Mouse (Mus musculus): ENCODE data around the gene Tyms. TPM values are rescaled to one million over a fixed set of nuclear protein-coding genes. Genes with fewer than 3 reads are reported as not detected.
"Not testable (repeated sequence)": the region's sequence is repeated elsewhere in the genome, so short reads cannot be mapped to it uniquely, and the experiment has no call there.

Tyms gene
- polyA plus RNA-seq, 1 experiment from 2014 or later: 408 TPM

- Histone ChIP-seq H3K36me3 (ENCODE audit: control insufficient read depth, insufficient read depth, low read length) (no peaks in the 10 kb centered on the region), H3K4me1 (ENCODE audit: control insufficient read depth, insufficient read depth, low read length) (no peaks in the 10 kb centered on the region), H3K4me2 (ENCODE audit: low read depth, severe bottlenecking) (no peak overlapping the region), H3K27ac (replicated peaks; ENCODE audit: low read depth, low read length) (no peak overlapping the region), H3K9ac (ENCODE audit: low read length) (no peak overlapping the region), H3K27me3 (ENCODE audit: control insufficient read depth, insufficient read depth, low read length) (no peaks in the 10 kb centered on the region), H3K4me3 (ENCODE audit: low read depth, low read length) (no peak overlapping the region), H3K9me3 (ENCODE audit: control insufficient read depth, low read length) (no peaks in the 10 kb centered on the region)
- no peak for ATAC-seq (ENCODE audit: insufficient number of reproducible peaks, low FRiP score, low TSS enrichment, low read depth)
- WGBS: 55% methylated on average over 13 of the region's 13 CpGs
- no peak for DNase-seq (ENCODE audit: low spot score)
Measured at GRCm38 (mm10) chr5:30092701-30093100, 19.3 kb upstream of the Tyms start.

- Histone ChIP-seq H3K9ac (ENCODE audit: low read length) (no peak overlapping the region), H3K36me3 (ENCODE audit: control insufficient read depth, insufficient read depth, low read length) (peaks cover 8% of the 10 kb centered on the region), H3K4me2 (ENCODE audit: low read depth, severe bottlenecking) (peak overlapping the region; percentile 47), H3K4me3 (ENCODE audit: low read depth, low read length) (peak overlapping the region; percentile 70), H3K9me3 (ENCODE audit: control insufficient read depth, low read length) (no peaks in the 10 kb centered on the region), H3K4me1 (ENCODE audit: control insufficient read depth, insufficient read depth, low read length) (peaks cover 6% of the 10 kb centered on the region; the same call in 1 of the 2 replicates), H3K27ac (replicated peaks; ENCODE audit: low read depth, low read length) (no peak overlapping the region), H3K27me3 (ENCODE audit: control insufficient read depth, insufficient read depth, low read length) (no peaks in the 10 kb centered on the region)
- 52% methylated on average over 3 of the region's 3 CpGs for WGBS
- DNase-seq (ENCODE audit: low spot score) (no peak), ATAC-seq (ENCODE audit: insufficient number of reproducible peaks, low FRiP score, low TSS enrichment, low read depth) (no peak)
Measured at GRCm38 (mm10) chr5:30072377-30072776, 1.0 kb downstream of the Tyms start.

GRCm38 (mm10) chr5:30071677-30072076 lies 1.7 kb downstream of the Tyms start:
- Histone ChIP-seq H3K27me3 (ENCODE audit: control insufficient read depth, insufficient read depth, low read length) (no peaks in the 10 kb centered on the region), H3K9me3 (ENCODE audit: control insufficient read depth, low read length) (no peaks in the 10 kb centered on the region), H3K27ac (replicated peaks; ENCODE audit: low read depth, low read length) (no peak overlapping the region), H3K4me2 (ENCODE audit: low read depth, severe bottlenecking) (peak overlapping the region; percentile 47), H3K36me3 (ENCODE audit: control insufficient read depth, insufficient read depth, low read length) (peaks cover 10% of the 10 kb centered on the region), H3K4me1 (ENCODE audit: control insufficient read depth, insufficient read depth, low read length) (peaks cover 6% of the 10 kb centered on the region; the same call in 1 of the 2 replicates), H3K4me3 (ENCODE audit: low read depth, low read length) (no peak overlapping the region), H3K9ac (ENCODE audit: low read length) (no peak overlapping the region)
- DNase-seq (ENCODE audit: low spot score) (no peak), ATAC-seq (ENCODE audit: insufficient number of reproducible peaks, low FRiP score, low TSS enrichment, low read depth) (no peak)
- WGBS: 84% methylated on average over 6 of the region's 6 CpGs

DNA sequence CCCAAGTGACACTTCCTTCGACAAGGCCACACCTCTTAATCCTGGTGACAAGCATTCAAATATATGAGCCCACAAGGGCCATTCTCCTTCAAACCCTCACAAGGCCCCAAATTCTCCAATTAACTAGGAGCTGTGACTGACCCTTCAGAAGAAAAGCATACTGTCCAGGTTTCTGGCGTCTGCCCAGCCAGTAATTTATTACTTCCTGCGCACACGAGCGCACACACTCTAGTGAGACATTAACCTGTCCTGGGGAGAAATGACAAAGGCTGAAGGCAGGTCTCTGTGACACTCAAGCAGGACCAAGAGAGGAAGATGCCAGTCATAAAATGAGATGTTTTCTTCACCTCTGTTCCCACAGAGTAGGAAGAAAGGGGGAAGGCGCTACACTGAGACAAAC lies 5.7 kb downstream of the Tyms start:
- H3K27ac ChIP-seq (replicated peaks; ENCODE audit: low read depth, low read length): no peak overlapping the region
- no peaks in the 10 kb centered on the region for H3K9me3 ChIP-seq (ENCODE audit: control insufficient read depth, low read length)
- H3K9ac ChIP-seq (ENCODE audit: low read length): no peak overlapping the region
- no peak overlapping the region for H3K4me3 ChIP-seq (ENCODE audit: low read depth, low read length)
- DNase-seq (ENCODE audit: low spot score): no peak
- peaks cover 6% of the 10 kb centered on the region; the same call in 1 of the 2 replicates for H3K4me1 ChIP-seq (ENCODE audit: control insufficient read depth, insufficient read depth, low read length)
- no peaks in the 10 kb centered on the region for H3K27me3 ChIP-seq (ENCODE audit: control insufficient read depth, insufficient read depth, low read length)
- H3K4me2 ChIP-seq (ENCODE audit: low read depth, severe bottlenecking): no peak overlapping the region
- peaks cover 12% of the 10 kb centered on the region for H3K36me3 ChIP-seq (ENCODE audit: control insufficient read depth, insufficient read depth, low read length)
- ATAC-seq (ENCODE audit: insufficient number of reproducible peaks, low FRiP score, low TSS enrichment, low read depth): no peak
- 31% methylated on average over 6 of the region's 6 CpGs for WGBS

DNA sequence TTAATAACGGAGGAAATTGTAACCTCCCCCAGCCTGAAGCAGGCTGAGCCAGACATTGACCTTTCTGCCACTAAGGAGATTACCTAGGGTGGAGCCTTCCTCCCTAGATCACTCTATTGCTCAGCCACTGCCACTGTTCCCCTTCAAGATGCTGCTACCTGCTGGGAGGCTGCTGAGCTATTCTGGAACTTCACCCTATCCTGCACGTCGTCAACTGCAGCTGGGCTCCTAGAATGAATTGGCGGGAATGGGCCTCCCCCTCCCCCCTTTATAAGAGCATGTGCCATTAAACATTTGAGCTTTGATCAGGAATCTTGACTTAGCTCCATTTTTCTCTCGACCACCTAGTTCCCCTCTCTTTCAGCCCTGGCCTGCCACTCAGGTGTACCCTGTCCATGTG lies 13.8 kb downstream of the Tyms start:
- peaks cover 15% of the 10 kb centered on the region for H3K36me3 ChIP-seq (ENCODE audit: control insufficient read depth, insufficient read depth, low read length)
- not testable (repeated sequence) for H3K27me3 ChIP-seq (ENCODE audit: control insufficient read depth, insufficient read depth, low read length); H3K9ac ChIP-seq (ENCODE audit: low read length); H3K4me3 ChIP-seq (ENCODE audit: low read depth, low read length); H3K27ac ChIP-seq (replicated peaks; ENCODE audit: low read depth, low read length); H3K4me1 ChIP-seq (ENCODE audit: control insufficient read depth, insufficient read depth, low read length); DNase-seq (ENCODE audit: low spot score); H3K9me3 ChIP-seq (ENCODE audit: control insufficient read depth, low read length); ATAC-seq (ENCODE audit: insufficient number of reproducible peaks, low FRiP score, low TSS enrichment, low read depth); H3K4me2 ChIP-seq (ENCODE audit: low read depth, severe bottlenecking)
- WGBS: 80% methylated on average over 5 of the region's 5 CpGs

GRCm38 (mm10) chr5:30058216-30058731 lies 15.1 kb downstream of the Tyms start:
- Histone ChIP-seq H3K27ac (replicated peaks; ENCODE audit: low read depth, low read length) (no peak overlapping the region), H3K36me3 (ENCODE audit: control insufficient read depth, insufficient read depth, low read length) (peaks cover 13% of the 10 kb centered on the region), H3K27me3 (ENCODE audit: control insufficient read depth, insufficient read depth, low read length) (no peaks in the 10 kb centered on the region), H3K9ac (ENCODE audit: low read length) (no peak overlapping the region), H3K4me1 (ENCODE audit: control insufficient read depth, insufficient read depth, low read length) (no peaks in the 10 kb centered on the region), H3K4me3 (ENCODE audit: low read depth, low read length) (no peak overlapping the region), H3K4me2 (ENCODE audit: low read depth, severe bottlenecking) (no peak overlapping the region), H3K9me3 (ENCODE audit: control insufficient read depth, low read length) (no peaks in the 10 kb centered on the region)
- ATAC-seq (ENCODE audit: insufficient number of reproducible peaks, low FRiP score, low TSS enrichment, low read depth) (no peak), DNase-seq (ENCODE audit: low spot score) (no peak)
- WGBS: 92% methylated on average over 6 of the region's 6 CpGs

GRCm38 (mm10) chr5:30039841-30040240 lies 33.6 kb downstream of the Tyms start:
- not testable (repeated sequence) for H3K4me3 ChIP-seq (ENCODE audit: low read depth, low read length); H3K9ac ChIP-seq (ENCODE audit: low read length); H3K27me3 ChIP-seq (ENCODE audit: control insufficient read depth, insufficient read depth, low read length); H3K36me3 ChIP-seq (ENCODE audit: control insufficient read depth, insufficient read depth, low read length); H3K4me1 ChIP-seq (ENCODE audit: control insufficient read depth, insufficient read depth, low read length); H3K9me3 ChIP-seq (ENCODE audit: control insufficient read depth, low read length); H3K27ac ChIP-seq (replicated peaks; ENCODE audit: low read depth, low read length); ATAC-seq (ENCODE audit: insufficient number of reproducible peaks, low FRiP score, low TSS enrichment, low read depth); H3K4me2 ChIP-seq (ENCODE audit: low read depth, severe bottlenecking); DNase-seq (ENCODE audit: low spot score)
- 79% methylated on average over 4 of the region's 4 CpGs for WGBS

- not testable (repeated sequence) for H3K27ac ChIP-seq (replicated peaks; ENCODE audit: low read depth, low read length); H3K9me3 ChIP-seq (ENCODE audit: control insufficient read depth, low read length); H3K9ac ChIP-seq (ENCODE audit: low read length); ATAC-seq (ENCODE audit: insufficient number of reproducible peaks, low FRiP score, low TSS enrichment, low read depth); H3K4me2 ChIP-seq (ENCODE audit: low read depth, severe bottlenecking); H3K27me3 ChIP-seq (ENCODE audit: control insufficient read depth, insufficient read depth, low read length); H3K4me3 ChIP-seq (ENCODE audit: low read depth, low read length); H3K36me3 ChIP-seq (ENCODE audit: control insufficient read depth, insufficient read depth, low read length); H3K4me1 ChIP-seq (ENCODE audit: control insufficient read depth, insufficient read depth, low read length); DNase-seq (ENCODE audit: low spot score)
- 96% methylated on average over 5 of the region's 5 CpGs for WGBS
Measured at GRCm38 (mm10) chr5:30039324-30039723, 34.1 kb downstream of the Tyms start.

DNA sequence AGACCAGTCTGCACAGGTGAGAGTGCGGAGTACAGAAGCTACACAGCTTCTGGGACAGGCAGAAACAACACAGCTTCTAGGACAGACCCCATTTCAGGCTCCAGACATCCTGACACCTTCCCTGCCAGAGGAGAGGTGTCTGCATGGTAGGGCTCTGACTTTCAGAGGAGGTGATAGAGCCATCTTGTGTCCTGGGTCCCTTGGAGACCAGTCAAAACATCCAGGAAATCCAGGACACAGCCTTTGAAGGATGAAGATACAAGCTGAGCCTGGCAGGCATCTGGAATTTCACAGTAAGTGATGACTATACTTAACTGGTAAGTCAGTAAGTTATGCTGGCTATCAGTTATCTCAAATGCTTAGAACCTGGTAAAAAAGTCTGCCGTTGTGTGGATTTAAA lies 36.3 kb downstream of the Tyms start:
- H3K36me3 ChIP-seq (ENCODE audit: control insufficient read depth, insufficient read depth, low read length); H3K4me1 ChIP-seq (ENCODE audit: control insufficient read depth, insufficient read depth, low read length); H3K27ac ChIP-seq (replicated peaks; ENCODE audit: low read depth, low read length); ATAC-seq (ENCODE audit: insufficient number of reproducible peaks, low FRiP score, low TSS enrichment, low read depth); H3K27me3 ChIP-seq (ENCODE audit: control insufficient read depth, insufficient read depth, low read length); DNase-seq (ENCODE audit: low spot score); H3K9me3 ChIP-seq (ENCODE audit: control insufficient read depth, low read length); H3K4me2 ChIP-seq (ENCODE audit: low read depth, severe bottlenecking); H3K9ac ChIP-seq (ENCODE audit: low read length); H3K4me3 ChIP-seq (ENCODE audit: low read depth, low read length): not testable (repeated sequence)
- WGBS: 89% methylated on average over 2 of the region's 2 CpGs
